Mouse (Mus musculus) bone marrow, adult 2 months (tissue): ENCODE data around the gene Pak7. TPM values are rescaled to one million over a fixed set of nuclear protein-coding genes. Genes with fewer than 3 reads are reported as not detected.
"Not testable (repeated sequence)": the region's sequence is repeated elsewhere in the genome, so short reads cannot be mapped to it uniquely, and the experiment has no call there.

ENCODE experiments used
- H3K27ac ChIP-seq: fragments of 200-500 bp; 2 replicates; pipeline ENCODE4 v1.5.1; 2012; ENCODE audit warnings: low read depth, mild to moderate bottlenecking, control low read depth, inconsistent platforms, low read length; ENCODE audit not compliant: control insufficient read depth, poor library complexity, insufficient read depth
- H3K4me1 ChIP-seq: fragments of 200-500 bp; 2 replicates; pipeline ENCODE4 v1.6.1; 2011; ENCODE audit warnings: low read length; ENCODE audit not compliant: control insufficient read depth, insufficient read depth
- H3K4me3 ChIP-seq: fragments of 200-500 bp; replicated peaks from 2 replicates; pipeline ENCODE3; 2011; ENCODE audit warnings: mild to moderate bottlenecking, low read depth, low read length, control low read depth; ENCODE audit not compliant: control insufficient read depth
- CTCF ChIP-seq: fragments of 200-500 bp; IDR thresholded peaks from 2 replicates; pipeline ENCODE4 v1.5.1; 2011; ENCODE audit warnings: low read length, control low read depth; ENCODE audit not compliant: control insufficient read depth, insufficient read depth
- POLR2A ChIP-seq: fragments of 200-500 bp; IDR thresholded peaks from 2 replicates; pipeline ENCODE4 v1.6.1; 2011; ENCODE audit warnings: low read depth, mild to moderate bottlenecking, control low read depth, low read length, borderline replicate concordance; ENCODE audit not compliant: control insufficient read depth
- WGBS: fragments of 180-500 bp; shearing (Covaris S2); methylation state at CpG from one replicate; pipeline ENCODE4 v1.1.7; 2018; 5-methylcytosine and 5-hydroxymethylcytosine counted together
- polyA plus RNA-seq: library from polyadenylated mRNA; stranded (reverse); fragments of >200 nt; gene quantifications from 2 replicates; pipeline ENCODE4 v1.2.4, GENCODE M21; 2011; ENCODE audit warnings: low replicate concordance; ENCODE audit not compliant: missing spikeins, insufficient read depth, insufficient read length

Pak7 gene
- polyA plus RNA-seq, 1 experiment: not detected

- no peaks in the 10 kb centered on the region for H3K4me1 ChIP-seq
- no peak overlapping the region for H3K4me3 ChIP-seq
- 72% methylated on average over 3 of the region's 3 CpGs for WGBS
- TF ChIP-seq POLR2A (no peak), CTCF (no peak)
- H3K27ac ChIP-seq: no peak overlapping the region
Measured at GRCm38 (mm10) chr2:136350459-136350858, 37.3 kb downstream of the Pak7 start.

GRCm38 (mm10) chr2:136349671-136350275 lies 38.0 kb downstream of the Pak7 start:
- no peak overlapping the region for H3K4me3 ChIP-seq
- TF ChIP-seq CTCF: no peak
- no peak for TF ChIP-seq POLR2A
- H3K27ac ChIP-seq: no peak overlapping the region
- 74% methylated on average over 8 of the region's 8 CpGs for WGBS
- no peaks in the 10 kb centered on the region for H3K4me1 ChIP-seq

GRCm38 (mm10) chr2:136344240-136344780 lies 43.5 kb downstream of the Pak7 start:
- not testable (repeated sequence) for H3K4me1 ChIP-seq, H3K27ac ChIP-seq, H3K4me3 ChIP-seq
- WGBS: 69% methylated on average over 4 of the region's 4 CpGs

- TF ChIP-seq POLR2A (no peak), CTCF (no peak)
- no peak overlapping the region for H3K4me3 ChIP-seq
- no peak overlapping the region for H3K27ac ChIP-seq
- 46% methylated on average over 1 of the region's 1 CpGs for WGBS
- no peaks in the 10 kb centered on the region for H3K4me1 ChIP-seq
Measured at GRCm38 (mm10) chr2:136329974-136330373, 57.8 kb downstream of the Pak7 start.

- H3K4me3 ChIP-seq: no peak overlapping the region
- TF ChIP-seq CTCF (no peak), POLR2A (no peak)
- H3K4me1 ChIP-seq: no peaks in the 10 kb centered on the region
- 72% methylated on average over 4 of the region's 4 CpGs for WGBS
- H3K27ac ChIP-seq: no peak overlapping the region
Measured at GRCm38 (mm10) chr2:136325646-136326045, 62.1 kb downstream of the Pak7 start.

GRCm38 (mm10) chr2:136309313-136309712 lies 78.5 kb downstream of the Pak7 start:
- H3K27ac ChIP-seq: no peak overlapping the region
- 74% methylated on average over 3 of the region's 3 CpGs for WGBS
- no peak overlapping the region for H3K4me3 ChIP-seq
- H3K4me1 ChIP-seq: no peaks in the 10 kb centered on the region
- TF ChIP-seq CTCF (no peak), POLR2A (no peak)

- H3K4me3 ChIP-seq: no peak overlapping the region
- no peak overlapping the region for H3K27ac ChIP-seq
- no peaks in the 10 kb centered on the region for H3K4me1 ChIP-seq
- 84% methylated on average over 4 of the region's 4 CpGs for WGBS
- TF ChIP-seq POLR2A: no peak
- TF ChIP-seq CTCF: no peak
Measured at GRCm38 (mm10) chr2:136308743-136309142, 79.0 kb downstream of the Pak7 start.

GRCm38 (mm10) chr2:136302201-136302600 lies 85.6 kb downstream of the Pak7 start:
- no peaks in the 10 kb centered on the region for H3K4me1 ChIP-seq
- no peak overlapping the region for H3K4me3 ChIP-seq
- TF ChIP-seq POLR2A: no peak
- no peak for TF ChIP-seq CTCF
- WGBS: 51% methylated on average over 1 of the region's 2 CpGs
- H3K27ac ChIP-seq: no peak overlapping the region

GRCm38 (mm10) chr2:136301406-136301805 lies 86.4 kb downstream of the Pak7 start:
- Histone ChIP-seq H3K4me1 (no peaks in the 10 kb centered on the region), H3K4me3 (no peak overlapping the region), H3K27ac (no peak overlapping the region)
- TF ChIP-seq CTCF (no peak), POLR2A (no peak)
